Mouse (Mus musculus) forebrain, embryonic 13.5 days (tissue): ENCODE measurements at regions not wholly inside any gene's neighbourhood (a gene's known extent, or its start where the extent isn't known, plus 50 kb on each side); places are given as distances from the start of the nearest gene placed in this dataset.

Experiments
- ATAC-seq: fragments of 200-750 bp; cut with Nextera tagmentation; 2 replicates; pipeline ENCODE4 v1.8.0; 2017
- H3K27ac ChIP-seq: fragments of 300-500 bp; sonication (generic); 2 replicates; pipeline ENCODE4 v1.5.1; 2015; ENCODE audit warnings: inconsistent platforms, mild to moderate bottlenecking, moderate library complexity
- H3K27me3 ChIP-seq: fragments of 300-500 bp; sonication (generic); 2 replicates; pipeline ENCODE4 v1.6.1; 2015; ENCODE audit warnings: mild to moderate bottlenecking, inconsistent platforms
- H3K36me3 ChIP-seq: fragments of 300-500 bp; sonication (generic); 2 replicates; pipeline ENCODE4 v1.6.1; 2015; ENCODE audit warnings: mild to moderate bottlenecking, inconsistent platforms; ENCODE audit not compliant: poor library complexity, severe bottlenecking
- H3K4me1 ChIP-seq: fragments of 300-500 bp; sonication (generic); 2 replicates; pipeline ENCODE4 v1.6.1; 2015; ENCODE audit warnings: inconsistent platforms
- H3K4me2 ChIP-seq: fragments of 300-500 bp; sonication (generic); 2 replicates; pipeline ENCODE4 v1.6.1; 2015; ENCODE audit warnings: inconsistent platforms, mild to moderate bottlenecking, moderate library complexity
- H3K4me3 ChIP-seq: fragments of 300-500 bp; sonication (generic); 2 replicates; pipeline ENCODE4 v1.5.1; 2015; ENCODE audit warnings: mild to moderate bottlenecking, inconsistent platforms
- H3K9ac ChIP-seq: fragments of 300-500 bp; sonication (generic); 2 replicates; pipeline ENCODE4 v1.6.1; 2015; ENCODE audit warnings: mild to moderate bottlenecking, inconsistent platforms
- H3K9me3 ChIP-seq: fragments of 300-500 bp; sonication (generic); replicated peaks from 2 replicates; pipeline ENCODE4 v1.6.1; 2016; ENCODE audit warnings: inconsistent platforms
- WGBS: fragments of 180-500 bp; shearing (Covaris S2); methylation state at CpG from one replicate; pipeline ENCODE4 v1.1.7; 2015; 5-methylcytosine and 5-hydroxymethylcytosine counted together

GRCm38 (mm10) chr15:90335506-90335905 is 111.4 kb downstream of the Alg10b start:
- H3K27ac ChIP-seq, result no peak overlapping the region
- no peaks in the 10 kb centered on the region for H3K27me3 ChIP-seq
- ATAC-seq, result no peak
- H3K36me3 ChIP-seq, result no peaks in the 10 kb centered on the region
- H3K4me3 ChIP-seq, result no peak overlapping the region
- 72% methylated on average over 7 of the region's 7 CpGs for WGBS
- H3K9me3 ChIP-seq, result no peaks in the 10 kb centered on the region
- H3K4me1 ChIP-seq, result peaks cover 13% of the 10 kb centered on the region
- H3K9ac ChIP-seq, result no peak overlapping the region
- no peak overlapping the region for H3K4me2 ChIP-seq

- H3K4me2 ChIP-seq, result no peak overlapping the region
- no peak overlapping the region for H3K27ac ChIP-seq
- H3K4me3 ChIP-seq, result no peak overlapping the region
- no peaks in the 10 kb centered on the region for H3K36me3 ChIP-seq
- WGBS, result 92% methylated on average over 1 of the region's 1 CpGs
- H3K9me3 ChIP-seq, result no peaks in the 10 kb centered on the region
- no peak overlapping the region for H3K9ac ChIP-seq
- no peak for ATAC-seq
- no peaks in the 10 kb centered on the region for H3K27me3 ChIP-seq
- H3K4me1 ChIP-seq, result peaks cover 8% of the 10 kb centered on the region
These were observed 116.0 kb downstream of the Alg10b start for GRCm38 (mm10) chr15:90340089-90340488.

- H3K4me2 ChIP-seq, result no peak overlapping the region
- ATAC-seq, result no peak
- 81% methylated on average over 2 of the region's 2 CpGs for WGBS
These were observed 117.2 kb downstream of the Alg10b start for GRCm38 (mm10) chr15:90341261-90341660.

GRCm38 (mm10) chr15:90343771-90344170 is 119.7 kb downstream of the Alg10b start:
- Histone ChIP-seq H3K9me3 (no peaks in the 10 kb centered on the region), H3K27me3 (no peaks in the 10 kb centered on the region), H3K4me3 (no peak overlapping the region), H3K4me1 (peaks cover 14% of the 10 kb centered on the region), H3K9ac (no peak overlapping the region), H3K4me2 (no peak overlapping the region), H3K36me3 (no peaks in the 10 kb centered on the region), H3K27ac (no peak overlapping the region)
- WGBS, result 80% methylated on average over 1 of the region's 1 CpGs
- no peak for ATAC-seq

More at GRCm38 (mm10) chr15:90341261-90341660, 117.2 kb downstream of the Alg10b start:
- H3K9ac ChIP-seq, result no peak overlapping the region
- H3K9me3 ChIP-seq, result no peaks in the 10 kb centered on the region
- H3K4me3 ChIP-seq, result no peak overlapping the region
- H3K27me3 ChIP-seq, result no peaks in the 10 kb centered on the region
- no peak overlapping the region for H3K27ac ChIP-seq
- no peaks in the 10 kb centered on the region for H3K36me3 ChIP-seq
- peaks cover 11% of the 10 kb centered on the region for H3K4me1 ChIP-seq

- H3K27ac ChIP-seq, result no peak overlapping the region
- H3K4me3 ChIP-seq, result no peak overlapping the region
- H3K9me3 ChIP-seq, result no peaks in the 10 kb centered on the region
- H3K4me1 ChIP-seq, result peaks cover 14% of the 10 kb centered on the region
- no peak overlapping the region for H3K9ac ChIP-seq
- no peaks in the 10 kb centered on the region for H3K36me3 ChIP-seq
- H3K4me2 ChIP-seq, result no peak overlapping the region
- ATAC-seq, result peak; percentile 58
- 14% methylated on average over 4 of the region's 4 CpGs for WGBS
- no peaks in the 10 kb centered on the region for H3K27me3 ChIP-seq
These were observed 120.8 kb downstream of the Alg10b start for GRCm38 (mm10) chr15:90344956-90345355.

- no peaks in the 10 kb centered on the region for H3K27me3 ChIP-seq
- no peaks in the 10 kb centered on the region for H3K36me3 ChIP-seq
- no peaks in the 10 kb centered on the region for H3K9me3 ChIP-seq
- no peak for ATAC-seq
- H3K9ac ChIP-seq, result no peak overlapping the region
- H3K4me3 ChIP-seq, result no peak overlapping the region
- 58% methylated on average over 9 of the region's 9 CpGs for WGBS
- H3K27ac ChIP-seq, result no peak overlapping the region
- H3K4me1 ChIP-seq, result peaks cover 14% of the 10 kb centered on the region
- no peak overlapping the region for H3K4me2 ChIP-seq
These were observed 122.1 kb downstream of the Alg10b start for GRCm38 (mm10) chr15:90346162-90346561.

GRCm38 (mm10) chr15:90346757-90347156 is 122.6 kb downstream of the Alg10b start:
- WGBS, result 75% methylated on average over 9 of the region's 9 CpGs
- Histone ChIP-seq H3K4me1 (peaks cover 14% of the 10 kb centered on the region), H3K9ac (no peak overlapping the region), H3K27me3 (no peaks in the 10 kb centered on the region), H3K4me2 (no peak overlapping the region), H3K36me3 (no peaks in the 10 kb centered on the region), H3K27ac (no peak overlapping the region), H3K4me3 (no peak overlapping the region), H3K9me3 (no peaks in the 10 kb centered on the region)
- ATAC-seq, result no peak

- no peak overlapping the region for H3K27ac ChIP-seq
- H3K4me3 ChIP-seq, result no peak overlapping the region
- no peaks in the 10 kb centered on the region for H3K9me3 ChIP-seq
- H3K4me1 ChIP-seq, result no peaks in the 10 kb centered on the region
- no peaks in the 10 kb centered on the region for H3K36me3 ChIP-seq
- H3K27me3 ChIP-seq, result no peaks in the 10 kb centered on the region
- 85% methylated on average over 3 of the region's 3 CpGs for WGBS
- no peak for ATAC-seq
- H3K9ac ChIP-seq, result no peak overlapping the region
- H3K4me2 ChIP-seq, result no peak overlapping the region
These were observed 127.8 kb downstream of the Alg10b start for GRCm38 (mm10) chr15:90351898-90352297.

GRCm38 (mm10) chr15:90365656-90366055 is 141.5 kb downstream of the Alg10b start:
- no peak overlapping the region for H3K9ac ChIP-seq
- no peaks in the 10 kb centered on the region; the same call in 1 of the 2 replicates for H3K9me3 ChIP-seq
- H3K36me3 ChIP-seq, result no peaks in the 10 kb centered on the region
- ATAC-seq, result no peak
- no peak overlapping the region for H3K27ac ChIP-seq
- no peaks in the 10 kb centered on the region for H3K4me1 ChIP-seq
- no peak overlapping the region for H3K4me2 ChIP-seq
- no peak overlapping the region for H3K4me3 ChIP-seq
- no peaks in the 10 kb centered on the region for H3K27me3 ChIP-seq

GRCm38 (mm10) chr15:90377959-90378358 is 153.8 kb downstream of the Alg10b start:
- Histone ChIP-seq H3K27ac (no peak overlapping the region), H3K9me3 (no peaks in the 10 kb centered on the region), H3K4me3 (no peak overlapping the region), H3K9ac (no peak overlapping the region), H3K27me3 (no peaks in the 10 kb centered on the region), H3K4me2 (no peak overlapping the region), H3K36me3 (no peaks in the 10 kb centered on the region), H3K4me1 (no peaks in the 10 kb centered on the region)
- ATAC-seq, result no peak
- 79% methylated on average over 2 of the region's 2 CpGs for WGBS

- Histone ChIP-seq H3K4me1 (peaks cover 12% of the 10 kb centered on the region), H3K27me3 (no peaks in the 10 kb centered on the region), H3K27ac (no peak overlapping the region), H3K4me3 (no peak overlapping the region), H3K4me2 (no peak overlapping the region), H3K9ac (no peak overlapping the region), H3K9me3 (no peaks in the 10 kb centered on the region), H3K36me3 (no peaks in the 10 kb centered on the region)
- no peak for ATAC-seq
- 82% methylated on average over 3 of the region's 3 CpGs for WGBS
These were observed 172.8 kb downstream of the Alg10b start for GRCm38 (mm10) chr15:90396961-90397360.

- no peak overlapping the region for H3K9ac ChIP-seq
- H3K4me2 ChIP-seq, result no peak overlapping the region
- no peaks in the 10 kb centered on the region for H3K9me3 ChIP-seq
- ATAC-seq, result no peak
- WGBS, result 90% methylated on average over 2 of the region's 2 CpGs
- H3K27ac ChIP-seq, result no peak overlapping the region
- no peaks in the 10 kb centered on the region for H3K27me3 ChIP-seq
- no peaks in the 10 kb centered on the region for H3K36me3 ChIP-seq
- no peak overlapping the region for H3K4me3 ChIP-seq
- peaks cover 12% of the 10 kb centered on the region for H3K4me1 ChIP-seq
These were observed 173.7 kb downstream of the Alg10b start for GRCm38 (mm10) chr15:90397691-90398377.
